Mouse (Mus musculus): ENCODE measurements around the gene Morn3. TPM values are rescaled to one million over a fixed set of nuclear protein-coding genes. Genes with fewer than 3 reads are reported as not detected.

Gene Morn3
- polyA plus RNA-seq, 1 experiment from 2014 or later: 1.0 TPM

- Histone ChIP-seq H3K9ac (ENCODE audit: low read length) (no peak overlapping the region), H3K4me2 (ENCODE audit: low read depth, low read length) (no peak overlapping the region), H3K27ac (ENCODE audit: low read length) (no peak overlapping the region), H3K9me3 (replicated peaks; ENCODE audit: control insufficient read depth, low read length) (no peaks in the 10 kb centered on the region), H3K27me3 (ENCODE audit: control insufficient read depth, insufficient read depth, low read length) (no peaks in the 10 kb centered on the region), H3K36me3 (ENCODE audit: control insufficient read depth, insufficient read depth, low read length) (no peaks in the 10 kb centered on the region), H3K4me3 (replicated peaks; ENCODE audit: low read length) (no peak overlapping the region), H3K4me1 (ENCODE audit: control insufficient read depth, insufficient read depth, low read length) (peaks cover 26% of the 10 kb centered on the region)
- WGBS: 85% methylated on average over 5 of the region's 5 CpGs
- no peak for ATAC-seq (ENCODE audit: insufficient read depth, low FRiP score)
These were observed 26.4 kb downstream of the Morn3 start for GRCm38 (mm10) chr5:123020426-123020825.

- 53% methylated on average over 10 of the region's 10 CpGs for WGBS
- Histone ChIP-seq H3K4me2 (ENCODE audit: low read depth, low read length) (no peak overlapping the region), H3K9ac (ENCODE audit: low read length) (peak overlapping the region; percentile 42; the same call in 1 of the 2 replicates)
These were observed 27.3 kb downstream of the Morn3 start for GRCm38 (mm10) chr5:123019336-123020016.

GRCm38 (mm10) chr5:123017504-123017903 is 29.3 kb downstream of the Morn3 start:
- no peak overlapping the region for H3K4me3 ChIP-seq (replicated peaks; ENCODE audit: low read length)
- H3K9me3 ChIP-seq (replicated peaks; ENCODE audit: control insufficient read depth, low read length): no peaks in the 10 kb centered on the region
- H3K36me3 ChIP-seq (ENCODE audit: control insufficient read depth, insufficient read depth, low read length): no peaks in the 10 kb centered on the region
- H3K4me1 ChIP-seq (ENCODE audit: control insufficient read depth, insufficient read depth, low read length): peaks cover 33% of the 10 kb centered on the region
- H3K4me2 ChIP-seq (ENCODE audit: low read depth, low read length): no peak overlapping the region
- no peak overlapping the region for H3K9ac ChIP-seq (ENCODE audit: low read length)
- no peak for ATAC-seq (ENCODE audit: insufficient read depth, low FRiP score)
- H3K27me3 ChIP-seq (ENCODE audit: control insufficient read depth, insufficient read depth, low read length): no peaks in the 10 kb centered on the region
- 0 out of 2 replicates have a peak overlapping the region, but pooled peaks have one; percentile 9 for H3K27ac ChIP-seq (ENCODE audit: low read length)
- WGBS: 68% methylated on average over 4 of the region's 4 CpGs

More at GRCm38 (mm10) chr5:123019336-123020016, 27.3 kb downstream of the Morn3 start:
- no peaks in the 10 kb centered on the region for H3K27me3 ChIP-seq (ENCODE audit: control insufficient read depth, insufficient read depth, low read length)
- H3K4me1 ChIP-seq (ENCODE audit: control insufficient read depth, insufficient read depth, low read length): peaks cover 28% of the 10 kb centered on the region
- H3K36me3 ChIP-seq (ENCODE audit: control insufficient read depth, insufficient read depth, low read length): no peaks in the 10 kb centered on the region
- H3K4me3 ChIP-seq (replicated peaks; ENCODE audit: low read length): no peak overlapping the region
- H3K27ac ChIP-seq (ENCODE audit: low read length): peak overlapping the region; percentile 46
- no peak for ATAC-seq (ENCODE audit: insufficient read depth, low FRiP score)
- H3K9me3 ChIP-seq (replicated peaks; ENCODE audit: control insufficient read depth, low read length): no peaks in the 10 kb centered on the region

- WGBS: 14% methylated on average over 8 of the region's 8 CpGs
- no peak for ATAC-seq (ENCODE audit: insufficient read depth, low FRiP score)
- H3K27ac ChIP-seq (ENCODE audit: low read length): peak overlapping the region; percentile 98
- no peaks in the 10 kb centered on the region for H3K27me3 ChIP-seq (ENCODE audit: control insufficient read depth, insufficient read depth, low read length)
- H3K4me2 ChIP-seq (ENCODE audit: low read depth, low read length): peak overlapping the region; percentile 68
- H3K36me3 ChIP-seq (ENCODE audit: control insufficient read depth, insufficient read depth, low read length): no peaks in the 10 kb centered on the region
- H3K9me3 ChIP-seq (replicated peaks; ENCODE audit: control insufficient read depth, low read length): no peaks in the 10 kb centered on the region
- peaks cover 33% of the 10 kb centered on the region for H3K4me1 ChIP-seq (ENCODE audit: control insufficient read depth, insufficient read depth, low read length)
- peak overlapping the region; percentile 90 for H3K9ac ChIP-seq (ENCODE audit: low read length)
- H3K4me3 ChIP-seq (replicated peaks; ENCODE audit: low read length): peak overlapping the region; percentile 84
These were observed 30.9 kb downstream of the Morn3 start for GRCm38 (mm10) chr5:123015915-123016314.

- H3K4me2 ChIP-seq (ENCODE audit: low read depth, low read length): peak within 1 kb of the TSS; percentile 68
- WGBS: under 1% methylated on average over 93 of the region's 106 CpGs
- peak within 1 kb of the TSS; percentile 98 for H3K27ac ChIP-seq (ENCODE audit: low read length)
- ATAC-seq (ENCODE audit: insufficient read depth, low FRiP score): peak; percentile 96
- H3K36me3 ChIP-seq (ENCODE audit: control insufficient read depth, insufficient read depth, low read length): no peaks in the 10 kb centered on the region
- H3K27me3 ChIP-seq (ENCODE audit: control insufficient read depth, insufficient read depth, low read length): no peaks in the 10 kb centered on the region
- H3K9me3 ChIP-seq (replicated peaks; ENCODE audit: control insufficient read depth, low read length): no peaks in the 10 kb centered on the region
- peak within 1 kb of the TSS; percentile 84 for H3K4me3 ChIP-seq (replicated peaks; ENCODE audit: low read length)
- H3K9ac ChIP-seq (ENCODE audit: low read length): peak within 1 kb of the TSS; percentile 90
- peaks cover 34% of the 10 kb centered on the region for H3K4me1 ChIP-seq (ENCODE audit: control insufficient read depth, insufficient read depth, low read length)
These were observed 31.8 kb downstream of the Morn3 start, which contains the start of gene Orai1 for GRCm38 (mm10) chr5:123014753-123015701. TSS of gene Orai1 (plus strand) at chr5:123015074.

- peak overlapping the region; percentile 88 for H3K27ac ChIP-seq (ENCODE audit: low read length)
These were observed 33.1 kb downstream of the Morn3 start for GRCm38 (mm10) chr5:123013599-123014315.

GRCm38 (mm10) chr5:123011705-123012104 is 35.1 kb downstream of the Morn3 start:
- Histone ChIP-seq H3K4me2 (ENCODE audit: low read depth, low read length) (no peak overlapping the region), H3K9me3 (replicated peaks; ENCODE audit: control insufficient read depth, low read length) (no peaks in the 10 kb centered on the region), H3K27me3 (ENCODE audit: control insufficient read depth, insufficient read depth, low read length) (no peaks in the 10 kb centered on the region), H3K4me3 (replicated peaks; ENCODE audit: low read length) (no peak overlapping the region), H3K9ac (ENCODE audit: low read length) (no peak overlapping the region), H3K4me1 (ENCODE audit: control insufficient read depth, insufficient read depth, low read length) (peaks cover 27% of the 10 kb centered on the region), H3K27ac (ENCODE audit: low read length) (no peak overlapping the region), H3K36me3 (ENCODE audit: control insufficient read depth, insufficient read depth, low read length) (no peaks in the 10 kb centered on the region)
- no peak for ATAC-seq (ENCODE audit: insufficient read depth, low FRiP score)
- 91% methylated on average over 9 of the region's 9 CpGs for WGBS

More at GRCm38 (mm10) chr5:123013599-123014315, 33.1 kb downstream of the Morn3 start:
- Histone ChIP-seq H3K9me3 (replicated peaks; ENCODE audit: control insufficient read depth, low read length) (no peaks in the 10 kb centered on the region), H3K36me3 (ENCODE audit: control insufficient read depth, insufficient read depth, low read length) (no peaks in the 10 kb centered on the region), H3K4me2 (ENCODE audit: low read depth, low read length) (no peak overlapping the region), H3K4me3 (replicated peaks; ENCODE audit: low read length) (no peak overlapping the region), H3K27me3 (ENCODE audit: control insufficient read depth, insufficient read depth, low read length) (no peaks in the 10 kb centered on the region), H3K4me1 (ENCODE audit: control insufficient read depth, insufficient read depth, low read length) (peaks cover 35% of the 10 kb centered on the region), H3K9ac (ENCODE audit: low read length) (no peak overlapping the region)
- 54% methylated on average over 9 of the region's 9 CpGs for WGBS
- no peak for ATAC-seq (ENCODE audit: insufficient read depth, low FRiP score)

- H3K27ac ChIP-seq (ENCODE audit: low read length): peak overlapping the region; percentile 69; the same call in 1 of the 2 replicates
- H3K4me2 ChIP-seq (ENCODE audit: low read depth, low read length): no peak overlapping the region
- no peak overlapping the region for H3K4me3 ChIP-seq (replicated peaks; ENCODE audit: low read length)
- peaks cover 19% of the 10 kb centered on the region for H3K4me1 ChIP-seq (ENCODE audit: control insufficient read depth, insufficient read depth, low read length)
- H3K36me3 ChIP-seq (ENCODE audit: control insufficient read depth, insufficient read depth, low read length): no peaks in the 10 kb centered on the region
- H3K9me3 ChIP-seq (replicated peaks; ENCODE audit: control insufficient read depth, low read length): no peaks in the 10 kb centered on the region
- no peak for ATAC-seq (ENCODE audit: insufficient read depth, low FRiP score)
- WGBS: 96% methylated on average over 6 of the region's 6 CpGs
- H3K27me3 ChIP-seq (ENCODE audit: control insufficient read depth, insufficient read depth, low read length): no peaks in the 10 kb centered on the region
- no peak overlapping the region for H3K9ac ChIP-seq (ENCODE audit: low read length)
These were observed 36.0 kb downstream of the Morn3 start for GRCm38 (mm10) chr5:123010806-123011205.
